Mouse (Mus musculus) adrenal gland, adult (tissue): ENCODE data around the gene Dnase1.
"Not testable (repeated sequence)": the region's sequence is repeated elsewhere in the genome, so short reads cannot be mapped to it uniquely, and the experiment has no call there.

Experiments
- DNase-seq, 2 experiments: peaks; one replicate each; pipeline ENCODE4 v3.0.0; 2022 to 2023; ENCODE audit warnings: low spot score in 1 of 2; ENCODE audit not compliant: inconsistent age in 2 of 2

Gene Dnase1

GRCm38 (mm10) chr16:4044093-4044492 lies 7.4 kb downstream of the Dnase1 start:
- peak in 1 of 2 experiments; percentile 43 for DNase-seq

- no peak for DNase-seq
Observed at GRCm38 (mm10) chr16:4045524-4045923, 8.8 kb downstream of the Dnase1 start.

GRCm38 (mm10) chr16:4052601-4053000 lies 15.9 kb downstream of the Dnase1 start:
- DNase-seq: no peak

- DNase-seq: no peak
Observed at GRCm38 (mm10) chr16:4053811-4054210, 17.1 kb downstream of the Dnase1 start.

- no peak for DNase-seq
Observed at GRCm38 (mm10) chr16:4064945-4065344, 28.2 kb downstream of the Dnase1 start.

GRCm38 (mm10) chr16:4068588-4068987 lies 31.8 kb downstream of the Dnase1 start:
- peak; percentile 45 to 78 for DNase-seq

GRCm38 (mm10) chr16:4074297-4074696 lies 37.6 kb downstream of the Dnase1 start:
- no peak for DNase-seq

GRCm38 (mm10) chr16:4074836-4075235 lies 38.1 kb downstream of the Dnase1 start:
- DNase-seq: no peak

- peak; percentile 93 to 99 for DNase-seq
Observed at GRCm38 (mm10) chr16:4077384-4078061, 40.8 kb downstream of the Dnase1 start, which contains the start of gene Trap1. Gene Trap1 (minus strand): TSS chr16:4077827.

- peak in 1 of 2 experiments; percentile 60 for DNase-seq
Observed at GRCm38 (mm10) chr16:4078302-4078701, 41.6 kb downstream of the Dnase1 start.

- DNase-seq: no peak
Observed at GRCm38 (mm10) chr16:4079656-4080055, 42.9 kb downstream of the Dnase1 start.

- DNase-seq: not testable (repeated sequence)
Observed at GRCm38 (mm10) chr16:4080419-4080818, 43.7 kb downstream of the Dnase1 start.

GRCm38 (mm10) chr16:4085051-4085450 lies 48.3 kb downstream of the Dnase1 start:
- no peak for DNase-seq

- DNase-seq: no peak
Observed at GRCm38 (mm10) chr16:4085851-4086387, 49.2 kb downstream of the Dnase1 start.

- no peak for DNase-seq
Observed at GRCm38 (mm10) chr16:4087214-4087913, 50.6 kb downstream of the Dnase1 start.
